Mouse (Mus musculus): ENCODE measurements around the gene Perp.

GRCm38 (mm10) chr10:18850177-18850576 lies 5.4 kb downstream of the Perp start:
- TF ChIP-seq POLR2A (IDR thresholded peaks at IDR 0.05; ENCODE audit: low read depth, low read length) (no peak), CTCF (IDR thresholded peaks at IDR 0.05; ENCODE audit: borderline replicate concordance, insufficient read depth, low read length) (no peak)

Data from embryonic fibroblast, embryonic 13.5 days (primary cell).